Mouse (Mus musculus) heart, embryonic 14.5 days (tissue): ENCODE results near the gene Olfr1338. TPM values are rescaled to one million over a fixed set of nuclear protein-coding genes. Genes with fewer than 3 reads are reported as not detected.
"Not testable (repeated sequence)": the region's sequence is repeated elsewhere in the genome, so short reads cannot be mapped to it uniquely, and the experiment has no call there.

Experiments used
- ATAC-seq: fragments of 200-750 bp; cut with Nextera tagmentation; 2 replicates; pipeline ENCODE4 v1.8.0; 2017; ENCODE audit warnings: low read depth, moderate TSS enrichment; ENCODE audit not compliant: insufficient number of reproducible peaks, insufficient read depth, low FRiP score
- H3K27ac ChIP-seq, 2 experiments: fragments of 200-500 bp in 1 of 2; fragments of 300-500 bp in 1 of 2; sonication (generic) in 1 of 2; replicated peaks in 1 of 2; 2 replicates each; pipeline ENCODE4 v1.5.1; 2012 to 2014; ENCODE audit warnings: low read depth in 2 of 2, low read length in 2 of 2, control low read depth in 1 of 2, mild to moderate bottlenecking in 1 of 2, mixed read lengths in 1 of 2; ENCODE audit not compliant: control insufficient read depth in 1 of 2, insufficient read depth in 1 of 2
- H3K27me3 ChIP-seq: fragments of 300-500 bp; sonication (generic); 2 replicates; pipeline ENCODE4 v1.6.1; 2014; ENCODE audit warnings: mild to moderate bottlenecking, low read length, control low read depth; ENCODE audit not compliant: control insufficient read depth, insufficient read depth
- H3K36me3 ChIP-seq: fragments of 300-500 bp; sonication (generic); 2 replicates; pipeline ENCODE4 v1.6.1; 2014; ENCODE audit warnings: mild to moderate bottlenecking, control low read depth, low read length, mixed read lengths; ENCODE audit not compliant: control insufficient read depth, insufficient read depth
- H3K4me1 ChIP-seq, 2 experiments: fragments of 200-500 bp in 1 of 2; fragments of 300-500 bp in 1 of 2; sonication (generic) in 1 of 2; 2 replicates each; pipeline ENCODE4 v1.6.1; 2012 to 2014; ENCODE audit warnings: low read length in 2 of 2, control low read depth in 1 of 2, mixed read lengths in 1 of 2; ENCODE audit not compliant: control insufficient read depth in 2 of 2, insufficient read depth in 2 of 2
- H3K4me2 ChIP-seq: fragments of 300-500 bp; sonication (generic); 2 replicates; pipeline ENCODE4 v1.6.1; 2014; ENCODE audit warnings: mild to moderate bottlenecking, low read length
- H3K4me3 ChIP-seq, 2 experiments: fragments of 200-500 bp in 1 of 2; fragments of 300-500 bp in 1 of 2; sonication (generic) in 1 of 2; 2 replicates each; pipeline ENCODE4 v1.5.1; 2012 to 2014; ENCODE audit warnings: low read length in 2 of 2, mild to moderate bottlenecking in 2 of 2, control low read depth in 1 of 2, low read depth in 1 of 2, moderate library complexity in 1 of 2; ENCODE audit not compliant: control insufficient read depth in 1 of 2, insufficient read depth in 1 of 2
- H3K9ac ChIP-seq: fragments of 300-500 bp; sonication (generic); 2 replicates; pipeline ENCODE4 v1.6.1; 2014; ENCODE audit warnings: mild to moderate bottlenecking, low read length
- H3K9me3 ChIP-seq: fragments of 300-500 bp; sonication (generic); 2 replicates; pipeline ENCODE4 v1.6.1; 2016; ENCODE audit warnings: low read length, control low read depth; ENCODE audit not compliant: control insufficient read depth
- WGBS: fragments of 180-500 bp; shearing (Covaris S2); extraction: QIAGEN DNeasy Blood & Tissue Kit; methylation state at CpG from one replicate; pipeline ENCODE4 v1.1.7; 2014; 5-methylcytosine and 5-hydroxymethylcytosine counted together
- polyA plus RNA-seq: library from polyadenylated mRNA; unstranded; fragments of >200 nt; fragmentation: Nextera tagmentation; extraction: Ambion mirVana; gene quantifications from 2 replicates; pipeline ENCODE4 v1.2.1, GENCODE M21; 2014

Olfr1338 gene
- polyA plus RNA-seq, result not detected in 2 replicates

- WGBS, result 57% methylated on average over 1 of the region's 1 CpGs
- no peak within 1 kb of the TSS for H3K9ac ChIP-seq
Observed at GRCm38 (mm10) chr4:118758637-118759036, at the start of gene Olfr1338. Olfr1338 (minus strand) TSS chr4:118758737.

GRCm38 (mm10) chr4:118792796-118793195 is 34.3 kb upstream of the Olfr1338 start:
- ATAC-seq, H3K4me1 ChIP-seq, H3K27ac ChIP-seq, H3K36me3 ChIP-seq, H3K4me2 ChIP-seq, H3K9ac ChIP-seq, H3K27me3 ChIP-seq, H3K9me3 ChIP-seq, H3K4me3 ChIP-seq: not testable (repeated sequence)

More at GRCm38 (mm10) chr4:118758637-118759036, at the start of gene Olfr1338:
- Histone ChIP-seq H3K9me3 (no peaks in the 10 kb centered on the region), H3K27ac (no peak within 1 kb of the TSS), H3K27me3 (no peaks in the 10 kb centered on the region), H3K4me2 (no peak within 1 kb of the TSS), H3K4me1 (no peaks in the 10 kb centered on the region), H3K36me3 (no peaks in the 10 kb centered on the region), H3K4me3 (no peak within 1 kb of the TSS)
- no peak for ATAC-seq

- no peaks in the 10 kb centered on the region for H3K27me3 ChIP-seq
- no peak within 1 kb of the TSS for H3K9ac ChIP-seq
- WGBS, result 73% methylated on average over 2 of the region's 2 CpGs
- no peak within 1 kb of the TSS for H3K4me2 ChIP-seq
- no peak for ATAC-seq
- H3K4me1 ChIP-seq, result peaks cover 3 to 4% of the 10 kb centered on the region in 2 experiments; a peak in 2 of 4 replicates
- H3K4me3 ChIP-seq, result no peak within 1 kb of the TSS
- H3K36me3 ChIP-seq, result no peaks in the 10 kb centered on the region
- H3K27ac ChIP-seq, result no peak within 1 kb of the TSS
- no peaks in the 10 kb centered on the region for H3K9me3 ChIP-seq
Observed at GRCm38 (mm10) chr4:118782486-118782885, 23.9 kb upstream of the Olfr1338 start, which contains the start of gene Olfr1337. Olfr1337 (minus strand) TSS chr4:118782586.

GRCm38 (mm10) chr4:118741881-118742280 is 16.7 kb downstream of the Olfr1338 start:
- Histone ChIP-seq H3K27ac (no peak overlapping the region), H3K36me3 (no peaks in the 10 kb centered on the region), H3K9ac (no peak overlapping the region), H3K9me3 (no peaks in the 10 kb centered on the region), H3K4me1 (no peaks in the 10 kb centered on the region), H3K27me3 (peaks cover 22% of the 10 kb centered on the region), H3K4me3 (no peak overlapping the region), H3K4me2 (no peak overlapping the region; the same call in 1 of the 2 replicates)
- no peak for ATAC-seq
- WGBS, result 6% methylated on average over 16 of the region's 16 CpGs

GRCm38 (mm10) chr4:118740988-118741698 is 17.4 kb downstream of the Olfr1338 start:
- Histone ChIP-seq H3K36me3 (no peaks in the 10 kb centered on the region), H3K27ac (no peak overlapping the region), H3K4me2 (no peak overlapping the region; the same call in 1 of the 2 replicates), H3K9ac (no peak overlapping the region), H3K4me3 (no peak overlapping the region), H3K27me3 (peaks cover 22% of the 10 kb centered on the region), H3K9me3 (no peaks in the 10 kb centered on the region), H3K4me1 (no peaks in the 10 kb centered on the region)
- ATAC-seq, result no peak
- WGBS, result 7% methylated on average over 11 of the region's 11 CpGs

- Histone ChIP-seq H3K27me3 (peaks cover 22% of the 10 kb centered on the region), H3K4me2 (no peak overlapping the region), H3K4me3 (no peak overlapping the region), H3K9me3 (no peaks in the 10 kb centered on the region), H3K9ac (no peak overlapping the region), H3K27ac (no peak overlapping the region), H3K4me1 (no peaks in the 10 kb centered on the region), H3K36me3 (no peaks in the 10 kb centered on the region)
- ATAC-seq, result no peak
- 47% methylated on average over 3 of the region's 3 CpGs for WGBS
Observed at GRCm38 (mm10) chr4:118739574-118739973, 19.0 kb downstream of the Olfr1338 start.

GRCm38 (mm10) chr4:118731875-118732274 is 26.7 kb downstream of the Olfr1338 start, which contains the start of gene Olfr1339:
Olfr1339 (plus strand) TSS chr4:118732175.
- ATAC-seq, result no peak
- no peak within 1 kb of the TSS for H3K4me3 ChIP-seq
- no peaks in the 10 kb centered on the region for H3K27me3 ChIP-seq
- no peaks in the 10 kb centered on the region for H3K36me3 ChIP-seq
- no peak within 1 kb of the TSS for H3K27ac ChIP-seq
- 91% methylated on average over 1 of the region's 1 CpGs for WGBS
- no peak within 1 kb of the TSS for H3K4me2 ChIP-seq
- no peak within 1 kb of the TSS for H3K9ac ChIP-seq
- H3K9me3 ChIP-seq, result 0 out of 2 replicates have a peak, but pooled peaks cover 3% of the 10 kb centered on the region
- no peaks in the 10 kb centered on the region for H3K4me1 ChIP-seq
